Mouse (Mus musculus) mature B cell (primary cell): Measurements from ENCODE around the gene Ptger4.

Experiments used
- in situ Hi-C: fragments of 300-500 bp; cut with MboI; formaldehyde crosslinking; loops from 2 replicates; pipeline ENCODE4 v1.14.3; 2019

The Ptger4 gene

DNA sequence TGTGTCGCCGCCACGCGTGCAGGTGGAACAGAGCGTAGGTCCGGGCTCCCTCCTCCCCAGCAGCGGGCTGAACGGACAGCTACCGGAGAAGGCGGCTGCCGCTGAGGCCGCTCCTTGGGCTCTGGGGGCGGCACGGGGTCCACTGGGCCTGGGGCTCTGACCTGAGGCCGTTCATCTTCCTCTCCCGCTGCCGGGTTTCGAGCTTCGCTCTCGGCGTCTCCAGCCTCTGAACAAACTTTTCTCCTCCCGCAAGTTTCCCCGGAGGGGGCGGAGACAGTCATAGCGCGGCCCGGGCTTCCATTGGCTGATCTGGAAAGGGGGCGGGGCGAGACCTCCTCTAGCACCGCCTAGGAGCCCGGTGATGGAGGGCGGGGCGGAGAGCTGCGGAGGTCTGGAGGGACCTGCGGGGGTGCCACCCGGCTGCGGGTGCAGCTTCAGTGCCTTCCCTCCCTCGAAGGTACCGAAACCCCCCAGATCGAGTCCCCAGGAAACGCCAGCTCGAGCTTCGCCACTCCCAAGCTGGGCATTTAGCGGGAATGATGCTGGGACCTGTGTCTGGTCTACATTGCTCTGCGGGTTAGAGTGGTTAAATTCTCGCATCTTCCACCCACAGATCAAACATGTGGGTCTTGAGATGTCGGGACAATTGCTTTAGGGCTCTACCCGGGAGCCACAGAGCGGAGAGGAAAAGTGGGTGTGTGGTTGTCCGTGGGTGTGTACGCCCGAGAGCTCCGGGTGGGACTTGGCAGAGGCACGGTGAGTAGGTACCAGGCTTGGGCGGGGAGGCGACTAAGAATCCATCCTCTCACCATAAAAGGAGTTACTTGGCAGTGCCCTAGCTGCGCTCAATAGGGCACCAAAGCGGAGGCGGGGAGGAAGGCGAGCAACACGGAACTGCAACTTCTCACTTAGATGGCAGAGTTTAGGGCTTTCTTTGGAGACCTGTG lies at the start of gene Ptger4:
Ptger4 (minus strand) TSS at position 229 of the 947 bp plus-strand sequence.
- in situ Hi-C loops, result loop anchor here (10.0 kb wide), 1 partner anchor 171 kb away; no protein-coding TSS in a partner anchor

DNA sequence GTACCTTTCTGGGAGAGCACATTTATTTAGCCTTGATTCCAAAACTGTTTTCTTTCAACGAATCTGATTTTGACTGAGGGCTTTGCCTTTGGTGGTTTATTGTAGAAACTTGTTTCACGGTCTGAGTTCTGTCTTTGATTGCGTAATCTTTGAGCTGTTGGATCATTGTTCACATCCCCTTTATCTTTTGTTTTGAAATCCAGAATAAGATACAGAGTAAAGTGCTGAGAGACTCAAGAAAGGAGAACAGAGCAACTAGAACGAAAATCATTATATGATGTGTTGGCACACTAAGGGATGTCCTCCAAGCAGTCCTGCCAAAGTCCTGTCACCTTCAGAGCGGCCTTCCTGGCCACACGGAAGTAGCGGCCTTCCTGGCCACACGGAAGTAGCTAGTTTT lies 44.4 kb upstream of the Ptger4 start:
- in situ Hi-C loops, result no loop called here

DNA sequence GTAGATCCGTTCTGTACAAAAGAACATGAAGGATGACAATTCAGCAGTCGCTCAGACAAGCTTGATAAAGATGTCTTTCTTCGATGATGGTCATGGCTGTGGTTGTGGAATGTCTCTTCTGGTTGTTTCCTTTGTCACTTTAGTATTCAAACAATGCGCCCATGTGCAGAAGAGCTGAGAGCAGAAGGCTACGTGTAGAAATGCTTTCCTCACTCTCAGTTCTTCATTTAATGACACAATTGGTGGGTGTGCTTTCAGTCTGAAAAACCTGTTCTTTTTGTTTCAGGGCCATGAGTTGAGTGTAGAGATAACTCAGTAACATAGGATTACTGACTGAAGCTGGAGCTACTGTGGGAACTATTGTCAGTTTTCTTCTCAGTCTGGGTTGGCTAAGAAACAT lies 43.1 kb upstream of the Ptger4 start:
- in situ Hi-C loops, result no loop called here

DNA sequence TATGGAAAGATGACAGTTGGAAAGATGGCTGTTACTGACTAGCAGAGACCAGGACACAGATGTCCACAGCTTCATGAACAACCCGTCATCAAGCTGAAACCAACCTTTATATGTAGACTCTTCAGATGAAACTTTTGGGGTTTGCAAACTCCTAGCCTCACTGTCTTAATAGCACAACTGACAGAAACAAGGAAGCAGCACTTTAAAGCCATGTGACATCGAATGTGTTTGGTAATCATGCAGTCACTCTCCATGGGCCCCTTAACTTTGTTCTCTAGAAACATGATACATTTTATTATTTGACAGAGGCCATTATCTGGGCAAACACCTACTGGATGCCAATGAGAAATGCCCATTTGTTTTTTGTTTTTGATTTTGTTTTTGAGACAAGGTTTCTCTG lies 37.3 kb upstream of the Ptger4 start:
- in situ Hi-C loops, result no loop called here

DNA sequence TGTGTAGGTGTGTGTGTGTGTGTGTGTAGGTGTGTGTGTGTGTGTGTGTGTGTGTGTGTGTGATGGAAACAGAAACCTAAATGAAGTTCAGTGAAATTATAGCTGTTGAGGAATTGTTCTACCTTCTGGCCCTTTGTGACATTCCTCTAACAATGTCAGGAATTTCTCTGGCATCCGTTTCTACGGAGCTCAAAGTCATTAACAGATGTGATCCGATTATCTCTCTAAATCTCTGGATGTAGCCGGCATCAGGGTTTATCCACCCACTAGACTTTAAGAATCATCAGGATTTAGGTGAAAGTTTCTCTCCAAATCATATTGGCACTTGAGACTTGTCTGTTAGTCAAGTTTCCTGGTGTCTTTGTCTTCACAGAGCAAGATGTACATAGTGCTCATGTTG lies 35.8 kb upstream of the Ptger4 start:
- in situ Hi-C loops, result no loop called here

DNA sequence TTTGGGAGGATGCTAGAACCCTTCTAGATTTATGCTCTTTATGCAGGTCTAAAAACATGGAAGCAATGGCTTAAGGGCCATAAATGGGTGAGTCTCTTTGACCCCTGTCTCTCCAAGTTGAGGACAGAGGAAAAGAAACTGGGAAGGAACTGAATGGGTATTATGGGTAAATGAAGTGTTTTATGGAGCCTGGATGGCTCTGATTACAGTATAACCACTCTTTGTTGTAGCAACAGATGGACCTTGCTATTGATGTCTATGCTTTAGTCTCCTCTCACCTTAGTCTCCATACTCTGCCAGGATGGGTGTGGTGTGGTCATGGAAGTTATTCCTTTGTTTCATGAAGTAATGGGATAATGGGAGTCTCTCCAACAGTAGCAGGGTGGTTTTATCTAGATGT lies 34.5 kb upstream of the Ptger4 start:
- in situ Hi-C loops, result no loop called here

DNA sequence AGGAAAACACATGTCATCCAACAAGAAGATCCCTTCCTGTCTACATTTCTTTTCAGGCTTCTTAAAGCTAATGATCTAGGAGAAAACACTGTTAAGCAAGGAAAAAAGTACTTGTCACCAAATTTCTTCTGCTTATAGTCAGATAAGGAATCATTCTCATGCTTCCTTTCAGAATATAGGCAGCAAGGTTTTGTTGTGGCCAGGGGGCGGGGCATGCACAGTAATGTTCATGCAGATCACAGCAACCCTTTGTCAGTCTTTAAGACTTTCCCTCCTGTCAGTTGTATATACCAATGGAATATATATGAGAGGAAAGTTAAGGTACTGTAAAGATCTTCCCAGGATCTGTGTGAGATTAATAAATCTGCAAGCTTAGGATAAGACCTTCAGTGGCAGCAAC lies 30.0 kb upstream of the Ptger4 start:
- in situ Hi-C loops, result no loop called here

DNA sequence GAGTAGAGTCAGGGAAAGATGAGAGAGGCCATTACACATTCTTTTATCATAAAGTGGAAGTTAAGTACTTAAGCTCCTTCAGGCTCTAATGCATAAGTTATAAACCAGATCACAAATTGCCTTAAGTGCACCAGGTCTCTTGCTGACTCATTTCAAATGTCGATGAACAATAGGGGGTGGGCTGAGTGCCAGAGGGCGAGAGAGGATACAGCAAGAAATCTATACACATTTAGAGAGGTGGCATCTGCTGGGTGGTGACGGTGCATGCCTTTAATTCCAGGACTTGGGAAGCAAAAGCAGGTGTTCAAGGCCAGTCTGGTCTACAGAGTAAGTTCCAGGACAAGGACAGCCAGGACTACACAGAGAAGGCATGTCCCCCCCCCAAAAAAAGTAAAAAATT lies 22.1 kb upstream of the Ptger4 start:
- in situ Hi-C loops, result no loop called here

DNA sequence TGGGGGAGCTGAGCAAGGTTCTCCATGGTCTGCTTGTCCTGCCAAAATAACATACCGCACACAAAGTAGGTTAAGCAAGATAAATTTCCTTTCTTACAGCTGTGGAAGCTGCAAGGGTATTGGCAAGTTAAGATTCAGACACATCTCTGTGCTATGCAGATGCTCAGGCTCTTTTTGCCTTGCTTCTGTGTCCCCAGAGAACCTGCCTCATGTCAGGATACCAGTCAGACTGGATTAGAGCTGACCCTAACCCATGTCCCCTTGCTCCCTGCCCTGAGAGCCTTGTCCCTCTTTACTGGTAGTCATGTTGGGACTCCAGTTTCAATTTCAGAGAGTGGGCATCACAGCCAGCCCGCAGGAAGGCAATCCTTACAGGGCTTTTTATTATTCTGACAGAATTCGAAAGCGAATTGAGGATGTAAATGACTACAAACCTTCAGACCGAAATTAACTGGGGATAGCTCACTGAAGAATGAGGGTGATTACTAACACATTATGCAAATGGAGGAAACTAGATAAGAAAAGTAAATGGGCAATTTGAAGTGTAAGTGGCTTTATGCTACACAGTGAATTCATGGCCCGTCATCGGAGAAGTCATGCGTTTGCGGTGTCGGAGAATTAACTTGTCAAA lies 19.0 kb upstream of the Ptger4 start:
- in situ Hi-C loops, result no loop called here

DNA sequence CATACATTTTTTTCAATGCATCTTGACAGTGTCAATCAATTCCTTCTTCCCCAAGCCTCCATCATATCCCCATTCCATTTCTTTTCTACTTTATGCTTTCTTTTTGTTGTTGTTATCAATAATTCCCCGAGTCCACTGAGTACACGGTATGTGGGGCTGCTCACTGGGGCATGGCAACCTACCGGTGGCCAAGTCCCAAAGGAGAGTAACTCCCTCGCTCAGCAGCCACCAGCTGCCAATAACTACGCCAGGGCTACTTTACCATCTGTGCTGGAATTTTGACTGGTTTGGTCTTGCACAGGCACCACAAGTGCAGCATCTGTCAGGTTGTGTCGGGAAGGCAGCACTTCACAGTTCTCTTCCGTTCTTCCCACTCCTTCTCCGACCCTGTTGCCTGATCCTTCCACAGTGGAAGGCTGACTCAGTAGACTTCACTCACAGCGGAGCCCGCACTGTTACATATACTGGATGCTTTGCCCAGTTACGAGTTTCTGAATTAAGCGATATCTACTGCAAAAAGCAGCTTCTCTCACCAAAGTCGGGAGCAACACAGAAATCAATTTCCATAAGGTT lies 18.2 kb upstream of the Ptger4 start:
- in situ Hi-C loops, result no loop called here

DNA sequence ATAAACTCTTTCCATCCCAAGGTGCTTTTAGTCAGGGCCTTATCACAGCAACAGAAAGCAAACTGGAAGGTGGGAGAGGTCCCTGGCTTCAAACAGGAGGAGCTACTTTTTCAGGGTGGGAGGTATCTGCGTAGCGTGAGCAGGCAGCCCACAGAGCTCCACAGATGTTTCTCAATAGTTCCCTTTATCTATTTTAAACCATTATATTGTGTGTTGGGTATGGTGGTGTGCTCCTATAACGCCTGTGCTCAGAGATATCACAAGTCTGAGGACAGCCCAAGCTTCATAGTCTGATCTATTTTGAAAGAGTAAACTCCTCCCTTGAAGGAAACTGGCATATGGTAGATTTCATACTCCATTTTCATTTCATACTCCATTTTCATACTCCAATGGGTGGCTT lies 17.0 kb upstream of the Ptger4 start:
- in situ Hi-C loops, result no loop called here

DNA sequence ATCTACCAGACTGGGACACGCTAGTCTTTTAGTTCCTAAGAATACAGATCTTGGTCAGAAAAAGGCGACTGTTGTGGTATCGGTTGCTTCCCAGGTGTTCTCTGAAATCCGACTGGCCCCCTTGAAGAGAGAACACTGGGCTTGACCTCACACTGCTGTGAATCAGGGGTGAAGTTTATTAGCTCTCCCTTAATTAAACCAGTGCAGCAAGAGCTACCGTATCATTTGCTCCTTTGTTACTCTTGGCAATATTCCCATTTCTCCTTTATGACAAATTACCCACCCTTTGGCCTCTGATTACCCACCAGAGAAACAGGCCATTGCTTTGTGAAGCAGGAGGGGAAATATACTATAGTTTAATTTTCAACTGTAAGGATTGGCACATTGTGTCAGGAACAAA lies 16.2 kb upstream of the Ptger4 start:
- in situ Hi-C loops, result no loop called here

DNA sequence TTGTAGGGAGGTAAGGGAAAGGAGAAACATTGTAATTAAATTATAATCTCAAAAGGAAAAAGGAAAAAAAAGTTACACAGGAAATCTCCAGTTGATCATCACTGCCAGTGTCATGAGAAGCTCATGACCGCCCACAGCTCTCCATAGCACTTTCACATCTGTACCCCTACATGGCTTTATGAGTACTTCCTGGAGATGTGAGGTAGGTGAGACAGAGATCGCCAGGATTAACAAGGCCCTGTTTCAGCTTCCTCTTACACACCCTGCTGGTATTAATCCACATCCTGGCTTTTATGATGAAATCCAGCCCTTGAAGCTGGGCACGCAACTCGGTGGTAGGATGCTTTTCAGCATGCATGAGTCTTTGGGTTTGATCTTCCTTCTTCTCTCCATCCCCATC lies 6.2 kb upstream of the Ptger4 start:
- in situ Hi-C loops, result no loop called here

DNA sequence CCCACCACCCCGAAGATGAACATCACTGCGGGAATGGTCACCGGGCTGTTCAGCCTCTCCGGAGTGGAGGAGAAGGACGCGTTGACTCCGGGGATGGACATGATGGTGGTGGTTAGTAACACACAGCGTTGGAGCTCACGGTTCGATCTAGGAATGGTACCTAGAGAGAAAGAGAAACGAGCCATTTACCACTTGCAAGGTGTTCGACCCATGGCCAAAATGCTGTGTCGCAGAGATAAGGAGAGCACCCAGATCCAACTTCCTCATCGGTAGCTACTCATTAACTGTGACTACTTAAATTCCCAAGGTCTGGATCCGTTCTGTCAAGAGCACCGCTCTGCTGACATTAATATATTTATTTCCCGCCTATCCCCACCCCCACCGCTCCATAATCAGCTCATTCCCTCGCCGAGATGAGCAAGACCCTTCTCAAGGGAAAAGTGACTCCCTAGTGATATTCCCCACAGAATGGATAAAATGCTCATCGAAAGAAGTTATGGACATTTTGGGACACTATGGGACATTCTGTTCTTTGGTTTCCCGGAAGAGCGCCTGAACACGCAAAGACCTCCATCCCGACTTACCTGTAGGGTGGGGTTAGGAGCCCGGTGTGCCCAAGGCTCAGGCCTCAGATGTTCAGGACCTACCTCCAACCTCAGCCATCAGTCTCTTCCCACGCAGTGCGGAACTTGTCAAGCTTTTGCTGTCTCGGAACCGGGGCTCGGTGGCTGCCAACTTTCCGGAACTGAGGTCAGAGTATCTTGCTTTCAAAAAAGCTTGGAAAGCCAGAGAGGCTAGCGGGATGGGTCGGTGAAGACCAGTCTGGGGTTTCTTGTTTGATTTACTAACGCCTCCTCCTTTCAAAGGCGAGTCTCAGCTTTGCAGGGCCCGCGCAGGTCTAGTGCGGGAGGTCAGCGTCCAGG lies 690 bp downstream of the Ptger4 start:
- in situ Hi-C loops, result loop anchor here (10.0 kb wide), 1 partner anchor 172 kb away; no protein-coding TSS in a partner anchor

DNA sequence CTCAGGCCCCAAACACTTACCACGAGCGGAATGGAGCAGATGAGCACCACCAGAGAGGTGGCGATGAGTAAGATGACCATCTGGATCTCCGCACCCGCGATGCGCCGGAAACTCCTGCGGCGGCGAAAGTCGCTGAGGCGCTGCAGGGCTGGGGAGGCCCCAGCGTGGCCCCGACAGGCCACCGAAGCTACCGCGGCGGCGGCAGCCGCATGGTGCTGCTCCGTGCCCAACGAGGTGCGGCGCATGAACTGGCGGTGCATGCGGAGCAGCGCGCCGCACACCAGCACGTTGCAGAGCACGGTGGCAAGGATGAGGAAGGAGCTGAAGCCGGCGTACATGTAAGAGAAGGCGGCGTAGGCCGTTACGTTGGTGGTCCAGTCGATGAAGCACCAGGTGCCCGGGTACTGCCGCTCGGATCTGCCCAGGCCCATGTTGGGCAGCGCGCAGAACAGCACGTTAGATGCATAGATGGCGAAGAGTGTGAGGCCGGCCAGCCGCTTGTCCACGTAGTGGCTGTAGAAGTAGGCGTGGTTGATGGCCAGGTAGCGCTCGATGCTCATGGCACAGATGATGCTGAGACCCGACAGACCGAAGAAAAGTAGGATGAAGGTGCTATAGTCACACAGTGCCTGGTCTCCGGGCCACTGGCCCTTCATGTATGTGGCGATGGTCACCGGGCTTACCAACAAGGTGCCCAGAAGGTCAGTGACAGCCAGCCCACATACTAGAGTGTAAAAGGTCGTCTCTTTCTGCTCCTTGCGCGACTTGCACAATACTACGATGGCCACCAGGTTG lies 1.5 kb downstream of the Ptger4 start:
- in situ Hi-C loops, result loop anchor here (10.0 kb wide), 1 partner anchor 172 kb away; no protein-coding TSS in a partner anchor

DNA sequence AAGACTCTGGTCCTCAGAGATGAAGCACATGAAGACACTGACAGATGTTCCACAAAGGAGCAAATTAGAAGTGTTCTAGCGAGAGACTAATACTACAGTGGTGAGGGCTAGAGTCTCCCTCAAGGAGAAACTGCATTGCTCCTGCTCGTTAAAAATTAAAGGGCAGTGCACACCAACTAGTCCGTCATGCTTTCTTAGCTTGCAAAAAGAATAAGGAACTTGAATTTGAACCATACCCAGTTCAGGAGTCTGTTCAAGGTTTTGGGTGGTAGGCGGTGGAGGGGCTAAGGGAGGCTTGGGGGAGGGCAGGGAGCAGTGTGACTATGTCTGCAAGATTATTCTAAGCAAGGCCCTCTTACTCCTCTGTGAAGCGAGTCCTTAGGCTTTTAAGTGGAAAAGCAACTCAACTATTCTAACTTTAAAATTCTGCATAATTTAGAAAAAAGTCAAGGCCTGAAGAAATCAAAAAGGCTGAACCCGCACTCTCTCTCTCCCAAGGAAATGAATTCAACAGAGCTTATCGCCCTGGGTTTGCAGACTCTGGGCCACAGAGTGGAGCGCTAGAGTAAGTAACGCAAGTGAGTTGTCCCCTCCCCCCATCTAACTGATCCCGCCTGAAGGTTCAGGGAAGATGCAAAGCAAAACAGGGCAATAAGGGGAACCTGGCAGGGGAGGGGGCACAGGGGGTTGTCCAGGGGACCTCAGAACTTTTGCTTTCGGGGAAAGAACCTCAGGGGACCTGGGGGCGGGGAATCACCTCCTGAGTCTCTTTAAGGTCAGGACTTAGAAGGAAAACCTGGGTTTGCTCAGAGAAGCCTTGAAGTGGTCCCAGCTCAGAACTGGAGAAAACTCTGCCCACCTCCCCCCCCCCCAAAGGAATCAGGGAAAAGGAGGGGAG lies 2.4 kb downstream of the Ptger4 start:
- in situ Hi-C loops, result loop anchor here (10.0 kb wide), 1 partner anchor 173 kb away; no protein-coding TSS in a partner anchor

DNA sequence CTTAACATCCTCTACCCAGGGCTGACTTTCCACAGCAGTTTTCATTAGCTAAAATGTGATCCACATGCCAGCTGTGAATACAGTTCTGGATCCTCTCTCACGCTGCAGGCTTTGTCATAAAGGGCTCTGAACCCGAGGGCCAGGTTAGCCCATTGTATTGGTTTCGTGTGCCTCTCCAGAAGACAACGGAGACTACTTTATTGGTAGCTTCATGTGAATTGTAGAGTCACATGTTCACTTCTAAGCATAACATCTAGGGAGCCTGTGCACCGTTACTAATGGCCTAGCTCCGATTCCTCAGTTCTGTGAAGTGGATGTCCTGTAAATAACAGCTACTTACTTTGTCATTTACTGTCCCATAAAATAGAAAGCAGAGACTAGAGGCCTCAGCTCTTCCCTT lies 3.6 kb downstream of the Ptger4 start:
- in situ Hi-C loops, result loop anchor here (10.0 kb wide), 1 partner anchor 174 kb away; no protein-coding TSS in a partner anchor

DNA sequence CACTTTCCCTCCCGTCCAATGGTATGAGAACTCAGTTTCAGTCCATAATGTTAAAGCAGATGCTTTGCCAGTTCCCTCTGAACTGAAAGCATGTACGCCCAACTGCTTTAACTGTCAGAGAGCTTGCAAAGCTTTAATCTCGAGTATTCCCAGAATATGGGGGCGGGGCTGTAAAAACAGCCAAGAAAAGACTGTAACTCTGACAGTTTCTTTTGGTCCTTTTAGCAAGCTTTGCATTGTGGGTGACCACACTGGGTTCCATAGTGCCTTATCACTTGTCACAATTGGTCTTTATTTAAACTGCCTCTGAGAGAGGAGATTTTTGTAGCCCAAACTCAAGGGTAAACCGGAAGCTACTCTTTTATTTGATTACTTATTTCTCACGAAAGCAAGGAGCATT lies 4.1 kb downstream of the Ptger4 start:
- in situ Hi-C loops, result loop anchor here (10.0 kb wide), 2 partner anchors 175 to 675 kb away; no protein-coding TSS in a partner anchor

DNA sequence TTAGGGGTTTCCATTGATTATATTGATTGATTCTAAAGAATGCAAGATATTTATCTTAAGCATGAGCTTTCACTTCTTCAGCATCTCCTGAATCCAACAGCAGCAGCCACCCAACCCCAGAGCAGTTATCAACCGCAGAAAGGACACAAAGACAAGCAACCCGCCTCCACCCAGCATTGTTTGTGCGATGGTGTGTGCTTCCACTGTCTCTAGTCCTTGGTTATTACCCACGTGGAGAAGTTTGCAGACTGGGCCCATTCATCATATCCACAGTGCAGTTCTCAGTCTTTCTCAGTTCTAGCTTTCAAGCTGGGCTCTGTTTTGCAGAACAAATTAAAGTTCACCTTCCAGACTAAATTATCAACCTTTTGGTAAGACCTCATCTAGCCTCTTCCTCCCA lies 4.6 kb downstream of the Ptger4 start:
- in situ Hi-C loops, result loop anchor here (10.0 kb wide), 1 partner anchor 675 kb away; no protein-coding TSS in a partner anchor
